Mouse (Mus musculus) c-Kit-positive CD71-positive TER-119-negative erythroid progenitor cells, embryonic 14.5 days (primary cell): ENCODE results near the gene Moxd1.
"Not testable (repeated sequence)": the region's sequence is repeated elsewhere in the genome, so short reads cannot be mapped to it uniquely, and the experiment has no call there.

ENCODE experiments used
- DNase-seq: peaks from one replicate; pipeline ENCODE4 v3.0.0-alpha.2; 2013; ENCODE audit warnings: low read depth

Gene Moxd1

DNA sequence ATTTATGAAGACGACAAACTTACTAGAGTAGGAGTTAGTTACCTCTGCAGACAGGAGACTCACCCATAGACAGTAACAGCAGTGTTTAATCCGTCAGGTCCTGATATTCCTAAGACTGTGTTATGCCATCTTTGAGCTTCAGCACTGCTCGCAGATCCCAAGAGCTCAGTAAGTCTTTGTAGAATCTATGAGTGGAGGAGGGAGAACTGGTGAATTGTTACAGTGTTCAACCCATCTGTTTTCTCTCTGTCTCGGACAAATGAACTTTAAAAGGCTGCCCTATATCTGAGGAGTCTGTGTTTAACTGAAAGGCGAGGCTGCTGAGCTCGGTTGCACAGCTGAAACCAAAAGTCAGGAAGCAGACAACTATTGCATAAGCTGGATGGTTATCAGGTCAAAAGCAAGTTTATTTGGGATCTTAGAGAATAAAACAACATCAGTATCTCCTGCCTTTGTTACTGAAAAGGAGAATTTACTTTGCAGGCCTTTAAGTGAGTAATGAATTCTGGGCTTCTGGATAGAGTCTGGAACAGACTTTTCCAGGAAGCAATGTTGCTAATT is 47.8 kb downstream of the Moxd1 start:
- no peak for DNase-seq

DNA sequence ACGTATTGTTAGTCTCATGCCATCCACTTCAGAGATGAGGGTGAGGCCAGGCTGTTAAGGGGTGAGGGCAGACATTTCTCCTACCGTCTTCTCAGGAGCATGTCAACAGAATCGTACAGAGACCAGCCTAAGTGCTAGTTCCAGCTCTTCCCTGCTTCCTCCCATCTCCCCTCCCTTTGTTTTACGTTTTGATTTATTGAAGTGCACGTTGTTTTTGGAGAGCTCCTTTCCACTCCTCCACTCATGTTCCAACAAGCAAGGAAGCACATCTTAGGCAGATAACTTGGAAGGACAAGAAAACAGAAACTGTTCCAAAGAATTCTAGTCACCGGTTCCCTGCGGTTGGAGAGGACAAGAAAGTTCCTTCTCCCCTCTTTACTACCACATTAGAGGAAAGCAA is 52.9 kb downstream of the Moxd1 start:
- DNase-seq = no peak

DNA sequence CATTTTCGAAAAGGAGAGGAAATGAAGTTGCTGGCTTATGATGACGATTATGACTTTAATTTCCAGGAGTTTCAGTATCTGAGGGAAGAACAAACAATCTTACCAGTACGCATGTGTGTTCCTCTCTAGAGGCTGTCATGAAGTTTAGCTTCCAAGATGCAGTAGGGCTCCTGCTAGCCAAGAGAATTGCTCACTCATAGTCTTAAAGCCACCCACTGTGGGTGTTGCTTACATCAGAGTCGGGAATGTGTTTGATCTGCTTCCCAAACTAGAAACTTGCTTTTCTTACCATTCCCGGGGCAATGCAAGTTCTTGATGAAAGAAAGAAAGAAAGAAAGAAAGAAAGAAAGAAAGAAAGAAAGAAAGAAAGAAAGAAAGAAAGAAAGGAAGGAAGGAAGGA is 59.3 kb downstream of the Moxd1 start:
- no peak for DNase-seq

DNA sequence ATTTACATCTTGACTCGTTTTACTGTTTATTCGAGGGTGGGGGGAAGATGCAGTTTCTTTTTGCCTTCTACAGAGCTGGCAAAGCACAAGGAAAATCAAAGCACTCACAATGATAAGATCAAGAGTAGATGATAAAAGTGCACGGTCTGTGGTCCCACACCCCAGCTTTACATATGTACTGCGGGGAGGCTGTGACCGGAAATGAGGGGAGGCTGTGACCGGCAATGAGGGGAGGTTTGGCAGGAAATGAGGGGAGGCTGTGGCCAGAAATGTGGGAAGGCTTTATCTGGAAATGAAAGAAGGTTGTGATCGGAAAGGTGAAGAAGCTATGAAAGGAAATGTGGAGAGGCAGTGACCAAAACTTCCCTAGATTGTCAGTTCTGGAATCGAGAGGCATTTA is 68.3 kb downstream of the Moxd1 start:
- no peak for DNase-seq

DNA sequence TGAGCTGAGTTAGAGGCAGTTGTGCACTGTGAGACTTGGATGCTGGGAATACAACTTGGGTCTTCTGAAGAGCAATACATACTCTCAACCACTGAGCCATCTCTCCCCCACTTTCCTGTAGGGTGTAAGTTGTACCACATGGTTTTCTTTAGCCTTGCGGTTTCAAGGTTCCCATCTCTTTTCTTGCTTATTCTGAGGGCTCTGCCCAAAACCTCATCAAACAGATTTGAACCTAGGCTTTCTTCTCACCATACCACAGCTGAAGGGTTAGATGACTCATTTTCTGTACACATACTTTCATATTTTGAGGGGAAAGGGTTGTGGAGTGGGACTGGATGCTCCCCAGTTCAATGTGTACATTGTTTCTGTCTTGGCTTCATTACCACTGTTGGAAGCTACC is 69.4 kb downstream of the Moxd1 start:
- DNase-seq = no peak

DNA sequence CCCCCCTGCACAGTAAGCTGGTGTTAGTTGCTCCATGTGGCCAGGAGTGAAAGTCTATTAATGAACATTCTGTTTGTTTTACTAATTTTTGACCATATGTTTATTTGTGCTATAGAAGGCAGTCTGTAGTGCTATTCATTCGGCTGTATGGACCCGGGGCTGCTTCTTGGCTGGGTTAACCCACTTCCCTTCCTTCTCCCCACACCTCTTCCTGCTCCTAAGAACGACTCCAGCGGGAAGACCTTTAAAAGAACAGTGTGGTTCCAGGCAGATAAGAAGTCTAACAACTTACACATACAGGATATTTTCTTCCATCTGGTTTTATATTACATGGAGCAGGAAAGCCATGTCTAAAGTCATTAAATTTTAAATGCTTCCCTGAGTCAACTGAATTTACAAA is 73.3 kb downstream of the Moxd1 start:
- DNase-seq = no peak

DNA sequence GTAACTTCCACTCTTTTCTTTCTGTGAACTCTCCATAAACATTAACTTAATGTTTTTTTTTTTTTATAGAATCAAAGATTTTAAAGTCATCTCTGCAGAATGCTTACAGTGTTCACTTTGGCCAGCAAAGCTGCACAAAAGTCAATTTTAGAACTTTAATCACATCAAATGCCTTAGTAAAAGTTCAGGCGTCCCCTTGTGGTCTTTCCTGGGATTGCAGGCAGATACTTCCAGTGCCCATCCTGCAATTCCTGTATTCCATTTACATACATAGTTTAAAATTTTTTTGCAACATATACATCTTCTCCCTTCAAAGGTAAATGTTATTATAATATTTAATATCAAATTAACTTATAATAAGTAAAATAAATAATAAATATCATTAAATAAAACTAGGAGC is 74.5 kb downstream of the Moxd1 start:
- DNase-seq = peak; percentile 30

DNA sequence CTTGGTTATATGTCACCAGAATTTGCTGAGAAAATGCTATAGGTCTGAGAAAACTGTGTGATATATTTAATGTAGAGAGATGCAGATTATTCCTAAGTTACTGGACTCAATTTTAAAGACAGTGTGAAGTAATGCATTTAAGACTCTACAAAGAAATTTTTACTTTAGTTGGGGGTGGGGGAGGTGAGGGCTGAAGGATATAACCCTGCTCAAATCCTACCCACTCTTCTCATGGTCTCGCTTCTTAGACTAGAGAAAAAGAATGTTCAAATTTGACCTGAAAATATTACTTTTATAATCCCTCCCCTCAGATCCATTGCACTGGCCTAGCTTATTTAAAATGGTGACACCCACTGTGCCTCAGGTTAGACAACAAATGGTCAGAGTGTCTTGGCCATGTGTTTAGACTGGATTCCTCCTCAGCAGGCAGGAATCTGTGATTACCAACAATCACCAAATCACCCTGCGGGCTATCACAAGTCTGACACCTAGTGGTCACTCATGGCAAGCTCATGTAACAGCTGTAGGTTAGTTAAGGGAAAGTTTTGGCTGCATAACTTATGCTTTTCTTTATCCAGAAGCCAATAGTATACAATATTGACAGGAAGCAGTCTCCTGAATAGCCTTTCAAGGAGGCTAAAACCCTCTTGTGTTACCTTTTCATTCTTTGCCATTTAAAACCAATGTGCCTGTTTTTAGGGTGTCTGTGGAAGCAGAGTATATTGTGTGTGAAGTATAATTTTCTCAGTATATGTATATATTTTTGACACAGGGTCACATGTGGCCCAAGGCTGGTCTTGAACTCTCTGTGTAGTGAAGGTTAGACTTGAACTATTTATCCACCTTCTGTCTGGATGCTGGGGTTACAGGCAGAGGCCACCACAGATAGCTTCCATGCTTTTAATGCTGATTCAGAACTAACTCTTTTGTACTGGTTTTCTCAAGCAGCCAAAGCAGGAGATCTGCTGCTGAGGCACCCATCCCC is 75.2 kb downstream of the Moxd1 start:
- DNase-seq = peak; percentile 21

DNA sequence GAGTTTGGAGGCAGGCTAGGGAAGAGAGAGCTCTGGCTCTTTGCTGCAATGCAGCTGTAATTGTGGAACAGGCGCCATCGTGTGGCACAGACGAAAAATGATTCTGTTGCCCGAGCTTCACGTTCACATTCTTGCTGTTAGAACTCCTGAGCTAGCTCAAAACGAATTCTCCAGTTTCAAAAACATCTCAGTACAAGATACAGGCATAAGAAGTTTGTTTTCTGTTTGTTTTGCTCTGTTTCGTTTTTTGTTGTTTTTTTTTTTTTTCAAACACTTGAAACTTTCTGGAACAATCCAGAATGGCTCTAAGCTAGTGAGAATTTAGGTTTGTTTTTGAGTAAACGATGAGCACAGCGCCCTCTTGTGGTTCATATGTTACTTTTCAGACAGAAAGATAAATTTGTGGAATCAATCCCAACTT is 88.9 kb downstream of the Moxd1 start:
- peak; percentile 63 for DNase-seq

DNA sequence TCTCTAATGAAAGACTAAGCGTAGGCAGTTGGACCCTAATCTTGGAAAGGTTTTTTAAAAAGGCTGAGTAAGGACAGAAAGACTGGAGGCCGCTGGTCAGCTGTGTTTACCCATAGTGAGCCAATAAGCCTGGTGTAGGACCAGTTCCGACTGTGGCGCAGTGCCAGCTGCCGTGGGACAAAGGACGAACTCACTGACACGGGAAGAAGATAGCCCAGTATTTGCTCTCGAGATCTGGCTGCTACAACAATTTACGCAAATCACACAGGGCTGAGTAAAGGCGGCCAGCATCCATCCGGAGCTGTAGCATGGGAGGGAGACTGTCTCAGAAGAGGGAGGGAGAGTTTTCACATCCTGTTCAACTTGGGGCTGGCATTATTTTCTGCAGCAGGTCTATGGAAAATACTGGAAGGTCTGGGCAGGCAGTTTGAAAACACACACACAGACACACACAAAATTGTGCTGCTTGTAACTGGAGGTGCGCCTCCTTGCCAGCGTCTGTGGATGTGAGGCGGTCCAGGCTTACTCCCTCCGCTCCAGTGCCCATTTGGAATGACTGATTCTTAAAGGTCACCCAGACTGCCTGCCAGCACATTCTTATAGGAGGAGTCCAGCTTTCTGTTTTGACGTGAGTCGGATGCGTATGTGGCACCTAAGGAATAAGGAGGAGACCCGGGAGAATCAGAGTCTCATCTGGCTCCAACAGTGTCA is 94.0 kb downstream of the Moxd1 start:
- no peak for DNase-seq

DNA sequence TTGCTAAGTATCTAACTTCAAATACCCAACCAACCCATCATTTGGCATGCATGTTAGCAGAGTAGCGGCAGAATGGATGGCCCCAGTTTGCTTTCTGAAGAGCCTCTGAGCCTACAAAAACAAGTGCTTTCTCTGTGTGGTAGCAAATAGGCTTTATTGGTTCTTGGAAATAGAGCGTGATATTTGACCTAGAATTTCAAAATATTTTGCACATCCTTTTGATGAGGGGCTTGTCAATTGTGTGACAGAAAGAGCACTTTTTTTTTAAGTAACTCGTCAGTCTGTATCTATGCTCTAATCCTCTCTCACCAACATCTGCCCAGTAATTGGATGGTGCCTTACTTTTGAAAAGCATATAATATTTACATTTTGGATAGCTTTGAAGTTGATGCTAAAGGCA is 97.0 kb downstream of the Moxd1 start:
- no peak for DNase-seq

DNA sequence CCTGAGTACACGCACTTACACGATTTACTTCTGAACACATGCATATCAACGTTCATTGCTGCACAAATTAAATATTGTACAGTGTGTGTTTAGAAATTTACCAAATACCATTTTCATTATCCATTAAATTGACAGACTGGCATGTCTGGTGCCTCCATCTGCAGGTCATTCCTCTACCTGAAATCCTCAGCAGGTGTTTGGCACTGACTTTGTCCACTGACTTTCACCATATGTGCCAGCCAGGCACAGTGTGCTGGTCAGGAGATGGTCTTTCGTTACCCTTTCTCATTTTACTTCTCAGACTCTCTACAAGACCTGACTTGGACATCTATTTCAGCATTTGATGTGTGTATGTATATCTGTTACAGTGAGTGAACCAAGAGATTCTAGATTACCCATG is 99.7 kb downstream of the Moxd1 start:
- DNase-seq = no peak

DNA sequence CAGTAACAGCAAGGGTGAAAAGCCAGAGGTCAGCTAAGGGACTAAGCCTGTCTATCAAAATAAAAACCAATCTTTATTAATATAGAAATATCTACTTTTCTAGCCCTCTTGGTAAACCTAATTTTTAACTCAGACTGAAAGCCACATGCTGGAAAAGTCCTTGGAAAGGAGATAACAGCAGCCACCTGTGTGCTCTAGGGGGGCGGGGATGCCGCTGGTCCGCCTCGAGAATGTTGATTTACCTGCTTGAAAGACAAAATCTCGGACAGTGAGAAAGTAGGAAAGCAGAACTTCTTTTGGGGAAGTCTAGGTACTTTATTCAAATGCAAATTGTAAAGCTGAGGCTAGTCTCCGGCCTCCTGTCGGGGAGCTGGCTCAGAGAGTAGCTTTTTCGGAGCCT is 103.9 kb downstream of the Moxd1 start:
- not testable (repeated sequence) for DNase-seq

DNA sequence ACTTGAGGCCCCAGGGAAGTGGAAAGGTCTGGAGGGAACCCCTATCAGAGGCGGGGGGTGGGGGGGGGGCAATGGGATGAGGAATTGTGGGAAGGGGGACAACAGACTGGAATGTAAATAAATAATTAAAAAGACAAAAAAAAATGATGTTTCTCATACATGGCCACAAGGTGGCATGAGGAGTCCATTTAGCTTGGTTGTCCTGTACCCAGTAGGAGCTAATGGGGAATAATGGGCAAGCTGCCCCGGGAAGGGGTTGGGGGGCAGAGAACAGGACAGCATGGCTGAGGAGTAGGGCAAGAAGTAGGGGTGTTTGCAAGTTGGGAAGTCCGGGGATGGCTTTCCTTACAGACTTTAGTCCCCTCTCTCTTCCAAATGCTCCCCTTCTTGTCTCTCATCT is 109.5 kb downstream of the Moxd1 start:
- no peak for DNase-seq

DNA sequence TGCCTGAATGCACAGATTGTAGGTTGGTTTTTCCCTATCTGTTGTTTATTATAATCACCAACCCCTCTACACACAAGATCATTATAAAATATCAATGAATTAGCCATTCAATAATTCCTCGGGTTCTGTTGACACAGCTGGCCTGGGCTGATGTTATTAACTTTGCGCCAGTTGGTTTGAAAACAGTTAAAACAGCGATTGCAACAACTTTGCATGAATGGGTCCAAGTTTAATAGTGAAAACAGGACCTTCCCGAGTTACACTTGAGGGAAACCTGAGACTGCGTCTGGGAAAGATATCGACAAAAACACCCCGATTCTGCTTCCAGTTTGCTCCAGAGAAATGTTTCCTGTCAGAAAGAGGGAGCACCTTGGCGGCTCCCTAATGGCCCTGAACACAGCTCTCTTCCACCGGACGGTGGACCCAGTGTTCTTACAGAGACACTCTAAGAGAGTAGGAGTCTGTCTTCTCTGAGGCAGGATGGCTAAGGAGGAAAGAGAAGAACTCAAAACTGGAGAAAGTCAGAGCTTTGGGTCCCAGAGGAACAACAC is 116.4 kb downstream of the Moxd1 start:
- DNase-seq = no peak

DNA sequence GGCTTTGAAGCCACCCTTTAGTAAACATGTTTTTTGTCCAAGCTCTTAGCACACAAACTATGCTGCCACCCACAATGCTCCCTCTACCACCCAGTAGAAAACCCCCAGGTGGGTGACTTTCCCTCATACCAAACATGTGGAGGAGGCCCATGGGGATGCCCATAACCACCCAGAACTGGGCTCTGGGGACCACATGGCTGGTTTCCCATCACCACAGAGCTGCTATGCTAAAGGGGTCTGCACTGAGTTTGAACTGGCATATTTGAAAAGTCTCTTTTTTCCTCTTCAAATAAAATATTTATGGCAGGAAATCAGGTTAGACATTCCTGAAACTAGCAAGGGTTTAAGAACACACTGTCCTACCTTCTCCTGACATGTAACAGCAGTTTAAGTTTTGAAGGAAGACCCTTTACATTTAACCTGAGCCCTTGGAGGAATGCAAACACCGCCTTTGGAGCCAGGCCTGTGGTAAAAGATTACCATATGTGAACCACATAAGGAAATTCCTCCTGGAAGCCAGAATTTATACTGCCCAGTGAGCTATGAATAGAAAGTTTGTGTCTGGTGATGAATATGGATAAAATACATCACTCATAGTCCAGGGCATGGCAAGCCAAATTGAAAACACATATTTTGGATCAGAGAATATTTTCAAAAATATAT is 117.4 kb downstream of the Moxd1 start:
- no peak for DNase-seq

DNA sequence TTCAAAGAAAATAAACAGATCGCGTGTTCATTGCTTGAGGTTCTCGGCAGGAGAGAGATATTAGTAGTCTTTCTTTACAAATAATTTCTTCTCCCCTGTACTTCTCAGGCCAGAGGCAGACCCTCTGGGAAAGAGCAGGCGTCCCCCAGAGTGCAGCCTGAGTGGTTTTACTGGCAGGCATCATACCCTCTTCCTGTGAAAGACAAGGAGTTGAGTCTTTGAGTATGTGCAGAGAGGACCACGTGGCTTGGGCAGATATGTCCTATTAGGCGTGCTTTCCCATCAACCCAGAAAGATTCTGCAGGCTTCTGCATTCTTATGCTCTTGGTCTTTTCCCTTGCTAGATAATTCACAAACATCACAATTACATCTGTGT is 117.9 kb downstream of the Moxd1 start:
- DNase-seq = no peak

DNA sequence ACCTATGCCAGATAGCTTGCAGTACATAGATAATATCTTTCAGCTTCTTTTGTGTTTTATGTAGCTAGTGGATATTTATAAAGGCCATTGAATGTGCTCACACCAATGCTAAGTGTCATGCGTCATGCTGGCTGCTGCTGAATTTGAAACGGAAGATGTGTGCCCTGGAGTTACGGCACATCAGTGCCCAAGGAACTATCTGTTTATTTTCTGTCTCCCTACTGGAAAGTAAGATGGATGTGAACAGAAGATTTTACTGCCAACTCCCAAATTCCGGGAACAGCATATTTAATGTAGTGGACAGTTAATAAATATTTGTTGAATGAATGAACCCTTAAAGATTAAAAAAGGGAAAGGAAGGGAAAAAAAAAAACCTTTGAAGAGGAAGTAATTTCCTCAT is 119.8 kb downstream of the Moxd1 start:
- no peak for DNase-seq
